Mouse (Mus musculus) embryonic facial prominence, embryonic 15.5 days (tissue): ENCODE results near the gene Med13l. TPM values are rescaled to one million over a fixed set of nuclear protein-coding genes. Genes with fewer than 3 reads are reported as not detected.
A peak's percentile ranks its signal among the peaks of the same experiment; 100 is the strongest.

Experiments used
- ATAC-seq: fragments of 200-750 bp; cut with Nextera tagmentation; 2 replicates; pipeline ENCODE4 v1.8.0; 2017; ENCODE audit warnings: low read depth, moderate TSS enrichment; ENCODE audit not compliant: insufficient number of reproducible peaks, low FRiP score, low TSS enrichment
- H3K27ac ChIP-seq: fragments of 300-500 bp; sonication (generic); replicated peaks from 2 replicates; pipeline ENCODE4 v1.5.1; 2015; ENCODE audit warnings: mild to moderate bottlenecking, inconsistent platforms
- H3K27me3 ChIP-seq: fragments of 300-500 bp; sonication (generic); 2 replicates; pipeline ENCODE4 v1.6.1; 2015; ENCODE audit warnings: inconsistent platforms
- H3K36me3 ChIP-seq: fragments of 300-500 bp; sonication (generic); 2 replicates; pipeline ENCODE4 v1.6.1; 2015; ENCODE audit warnings: mild to moderate bottlenecking, inconsistent platforms
- H3K4me1 ChIP-seq: fragments of 300-500 bp; sonication (generic); 2 replicates; pipeline ENCODE4 v1.6.1; 2015; ENCODE audit warnings: inconsistent platforms
- H3K4me2 ChIP-seq: fragments of 300-500 bp; sonication (generic); replicated peaks from 2 replicates; pipeline ENCODE4 v1.6.1; 2015; ENCODE audit warnings: mild to moderate bottlenecking, inconsistent platforms
- H3K4me3 ChIP-seq: fragments of 300-500 bp; sonication (generic); replicated peaks from 2 replicates; pipeline ENCODE4 v1.5.1; 2015; ENCODE audit warnings: mild to moderate bottlenecking, inconsistent platforms
- H3K9ac ChIP-seq: fragments of 300-500 bp; sonication (generic); 2 replicates; pipeline ENCODE4 v1.6.1; 2015; ENCODE audit warnings: inconsistent platforms
- H3K9me3 ChIP-seq: fragments of 300-500 bp; sonication (generic); replicated peaks from 2 replicates; pipeline ENCODE4 v1.6.1; 2016; ENCODE audit warnings: inconsistent platforms
- WGBS: fragments of 180-500 bp; shearing (Covaris S2); methylation state at CpG from one replicate; pipeline ENCODE4 v1.1.7; 2015; 5-methylcytosine and 5-hydroxymethylcytosine counted together
- polyA plus RNA-seq: library from polyadenylated mRNA; unstranded; fragments of >200 nt; fragmentation: Nextera tagmentation; extraction: Ambion mirVana; gene quantifications from 2 replicates; pipeline ENCODE4 v1.2.1, GENCODE M21; 2015

The Med13l gene
- polyA plus RNA-seq, 1 experiment from 2014 or later: 14.8 TPM

- WGBS: 20% methylated on average over 12 of the region's 12 CpGs
- H3K9ac ChIP-seq: no peak overlapping the region
- no peak overlapping the region for H3K4me2 ChIP-seq
- peaks cover 8% of the 10 kb centered on the region; the same call in 1 of the 2 replicates for H3K4me1 ChIP-seq
- no peaks in the 10 kb centered on the region; the same call in 1 of the 2 replicates for H3K9me3 ChIP-seq
- peaks cover 21% of the 10 kb centered on the region for H3K27me3 ChIP-seq
- H3K27ac ChIP-seq: no peak overlapping the region
- H3K4me3 ChIP-seq: no peak overlapping the region
- no peaks in the 10 kb centered on the region for H3K36me3 ChIP-seq
- no peak for ATAC-seq
Measured at GRCm38 (mm10) chr5:118556387-118556937, 4.0 kb upstream of the Med13l start.

DNA sequence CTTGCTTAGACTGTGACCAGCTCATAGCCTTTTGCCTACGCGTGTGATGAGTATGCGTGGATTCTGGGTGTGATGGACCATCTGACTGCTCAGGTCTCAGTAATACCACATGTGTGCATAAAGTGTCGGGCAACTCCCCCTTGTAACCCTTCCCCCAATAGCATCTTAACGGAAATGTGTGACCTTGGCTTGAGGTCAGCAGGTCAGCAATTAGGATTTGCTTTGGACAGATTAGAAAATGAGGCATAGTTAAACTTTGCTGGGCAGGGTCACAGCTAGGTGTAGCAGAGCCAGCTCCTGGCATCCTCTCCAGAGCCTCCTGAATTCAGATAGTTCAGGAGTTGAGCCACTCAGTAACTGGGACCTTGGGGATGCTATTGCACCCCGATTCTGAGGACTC is 1.6 kb upstream of the Med13l start:
- peaks cover 21% of the 10 kb centered on the region for H3K27me3 ChIP-seq
- no peak for ATAC-seq
- peaks cover 20% of the 10 kb centered on the region for H3K4me1 ChIP-seq
- H3K9me3 ChIP-seq: no peaks in the 10 kb centered on the region; the same call in 1 of the 2 replicates
- no peak overlapping the region for H3K4me2 ChIP-seq
- WGBS: 75% methylated on average over 6 of the region's 6 CpGs
- no peak overlapping the region for H3K9ac ChIP-seq
- H3K27ac ChIP-seq: no peak overlapping the region
- no peaks in the 10 kb centered on the region for H3K36me3 ChIP-seq
- no peak overlapping the region for H3K4me3 ChIP-seq

DNA sequence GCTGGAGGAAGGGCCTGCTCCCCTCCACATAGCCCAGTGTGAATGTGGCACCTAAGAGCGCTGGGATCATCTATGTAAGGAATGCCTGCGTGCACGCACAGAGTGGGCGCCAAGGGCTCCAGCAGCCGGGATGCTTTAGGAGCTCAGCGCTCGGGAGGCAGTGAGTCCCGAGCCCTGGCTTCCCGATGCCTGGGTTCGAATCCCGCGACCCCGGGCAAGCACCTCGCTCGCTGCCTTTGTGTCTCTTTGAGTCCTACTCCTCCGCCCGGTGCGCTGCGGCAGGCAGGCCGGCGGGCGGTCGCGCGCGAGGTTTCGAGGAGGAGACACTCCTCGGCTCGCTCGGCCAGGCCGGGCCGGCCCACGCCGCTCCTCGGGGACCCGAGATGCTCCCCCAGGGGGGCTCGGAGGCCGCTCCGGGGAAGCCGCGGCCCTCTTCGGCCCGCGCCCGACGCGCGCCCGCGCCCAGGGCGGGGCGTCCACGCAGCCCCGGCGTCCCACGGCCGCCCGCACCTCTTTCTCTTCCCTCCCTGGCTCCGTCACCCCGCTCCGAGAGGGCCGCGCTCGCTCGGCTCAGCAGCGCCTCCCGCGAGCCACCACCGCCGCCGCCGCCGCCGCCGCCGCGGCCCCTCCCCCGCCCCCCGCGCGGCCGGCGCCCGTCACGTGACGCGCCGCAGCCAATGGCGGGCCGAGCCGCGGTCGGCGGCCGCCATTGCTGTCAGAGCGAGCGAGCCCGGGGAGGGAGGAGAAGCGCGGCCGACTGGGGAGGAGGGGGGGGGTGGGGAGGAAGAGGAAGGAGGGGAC is 695 bp upstream of the Med13l start:
- ATAC-seq: peak; percentile 91
- H3K4me2 ChIP-seq: peak overlapping the region; percentile 75
- no peaks in the 10 kb centered on the region for H3K36me3 ChIP-seq
- H3K27me3 ChIP-seq: peaks cover 21% of the 10 kb centered on the region
- H3K4me1 ChIP-seq: peaks cover 27% of the 10 kb centered on the region
- WGBS: 1% methylated on average over 48 of the region's 101 CpGs
- peak overlapping the region; percentile 87 for H3K9ac ChIP-seq
- peak overlapping the region; percentile 76 for H3K4me3 ChIP-seq
- no peaks in the 10 kb centered on the region; the same call in 1 of the 2 replicates for H3K9me3 ChIP-seq
- peak overlapping the region; percentile 98 for H3K27ac ChIP-seq

- peak overlapping the region; percentile 75 for H3K4me2 ChIP-seq
- no peaks in the 10 kb centered on the region for H3K9me3 ChIP-seq
- peak overlapping the region; percentile 76 for H3K4me3 ChIP-seq
- no peaks in the 10 kb centered on the region for H3K36me3 ChIP-seq
- peak overlapping the region; percentile 79 for H3K9ac ChIP-seq
- peaks cover 37% of the 10 kb centered on the region for H3K4me1 ChIP-seq
- ATAC-seq: no peak
- under 1% methylated on average over 59 of the region's 59 CpGs for WGBS
- peaks cover 13% of the 10 kb centered on the region for H3K27me3 ChIP-seq
- peak overlapping the region; percentile 98 for H3K27ac ChIP-seq
Measured at GRCm38 (mm10) chr5:118561086-118561987, 858 bp downstream of the Med13l start.

GRCm38 (mm10) chr5:118562206-118562605 is 1.7 kb downstream of the Med13l start:
- WGBS: 27% methylated on average over 3 of the region's 3 CpGs
- H3K4me1 ChIP-seq: peaks cover 42% of the 10 kb centered on the region
- no peak overlapping the region for H3K9ac ChIP-seq
- ATAC-seq: no peak
- H3K27me3 ChIP-seq: 0 out of 2 replicates have a peak, but pooled peaks cover 5% of the 10 kb centered on the region
- H3K36me3 ChIP-seq: no peaks in the 10 kb centered on the region
- no peak overlapping the region for H3K27ac ChIP-seq
- peak overlapping the region; percentile 76 for H3K4me3 ChIP-seq
- H3K4me2 ChIP-seq: peak overlapping the region; percentile 75
- H3K9me3 ChIP-seq: no peaks in the 10 kb centered on the region

- Histone ChIP-seq H3K27me3 (no peaks in the 10 kb centered on the region), H3K9ac (no peak overlapping the region), H3K9me3 (no peaks in the 10 kb centered on the region), H3K4me2 (no peak overlapping the region), H3K36me3 (no peaks in the 10 kb centered on the region), H3K4me3 (no peak overlapping the region), H3K4me1 (peaks cover 54% of the 10 kb centered on the region), H3K27ac (no peak overlapping the region)
- WGBS: 41% methylated on average over 6 of the region's 6 CpGs
- ATAC-seq: no peak
Measured at GRCm38 (mm10) chr5:118563590-118563989, 3.1 kb downstream of the Med13l start.

- no peak overlapping the region for H3K4me2 ChIP-seq
- whole genome bisulfite sequencing: 43% methylated on average over 7 of the region's 7 CpGs
- no peaks in the 10 kb centered on the region for H3K9me3 ChIP-seq
- H3K27me3 ChIP-seq: no peaks in the 10 kb centered on the region
- H3K4me1 ChIP-seq: peaks cover 66% of the 10 kb centered on the region
- H3K27ac ChIP-seq: no peak overlapping the region
- no peak for ATAC-seq
- H3K4me3 ChIP-seq: no peak overlapping the region
- no peaks in the 10 kb centered on the region for H3K36me3 ChIP-seq
- H3K9ac ChIP-seq: no peak overlapping the region
Measured at GRCm38 (mm10) chr5:118567395-118567794, 6.9 kb downstream of the Med13l start.

- Histone ChIP-seq H3K9ac (no peak overlapping the region), H3K27ac (no peak overlapping the region), H3K4me2 (no peak overlapping the region), H3K4me1 (peaks cover 65% of the 10 kb centered on the region), H3K9me3 (no peaks in the 10 kb centered on the region), H3K4me3 (no peak overlapping the region), H3K27me3 (no peaks in the 10 kb centered on the region), H3K36me3 (no peaks in the 10 kb centered on the region)
- no peak for ATAC-seq
- 60% methylated on average over 3 of the region's 3 CpGs for WGBS
Measured at GRCm38 (mm10) chr5:118569017-118569416, 8.5 kb downstream of the Med13l start.

GRCm38 (mm10) chr5:118569606-118570580 is 9.4 kb downstream of the Med13l start:
- WGBS: 67% methylated on average over 20 of the region's 20 CpGs
- no peak overlapping the region for H3K4me3 ChIP-seq
- H3K36me3 ChIP-seq: no peaks in the 10 kb centered on the region
- H3K4me2 ChIP-seq: no peak overlapping the region
- ATAC-seq: no peak
- H3K27ac ChIP-seq: no peak overlapping the region
- H3K4me1 ChIP-seq: peaks cover 65% of the 10 kb centered on the region
- H3K27me3 ChIP-seq: no peaks in the 10 kb centered on the region
- H3K9me3 ChIP-seq: no peaks in the 10 kb centered on the region
- H3K9ac ChIP-seq: no peak overlapping the region

DNA sequence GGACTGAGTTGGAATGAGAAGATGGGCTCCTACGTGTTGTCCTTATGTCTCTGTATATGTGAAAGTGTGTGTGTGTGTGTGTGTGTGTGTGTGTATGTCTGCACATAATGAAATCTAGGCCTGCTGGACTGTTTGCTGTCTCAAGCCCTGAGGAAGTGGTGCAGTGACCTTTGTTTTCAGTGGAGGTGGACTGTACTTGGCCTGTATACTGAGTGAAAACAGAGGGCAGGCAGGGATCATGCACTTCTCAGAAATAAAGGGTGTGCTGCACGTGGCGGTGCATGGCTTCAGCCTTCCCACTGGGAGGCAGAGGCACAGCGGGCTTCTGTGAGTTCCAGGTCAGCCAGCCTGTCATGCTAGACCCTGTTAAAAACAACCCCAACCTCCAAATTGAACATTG is 11.0 kb downstream of the Med13l start:
- Histone ChIP-seq H3K27me3 (no peaks in the 10 kb centered on the region), H3K4me2 (no peak overlapping the region), H3K36me3 (no peaks in the 10 kb centered on the region), H3K27ac (no peak overlapping the region), H3K4me3 (no peak overlapping the region), H3K4me1 (peaks cover 59% of the 10 kb centered on the region), H3K9me3 (no peaks in the 10 kb centered on the region), H3K9ac (no peak overlapping the region)
- ATAC-seq: no peak
- 65% methylated on average over 4 of the region's 4 CpGs for WGBS
